Mouse (Mus musculus) adipocyte (in vitro differentiated cells): ENCODE measurements at regions not wholly inside any gene's neighbourhood (a gene's known extent, or its start where the extent isn't known, plus 50 kb on each side); places are given as distances from the start of the nearest gene placed in this dataset.
A peak's percentile ranks its signal among the peaks of the same experiment; 100 is the strongest.

Source experiments
- DNase-seq: peaks from one replicate; pipeline ENCODE4 v3.0.0-alpha.2; 2016; ENCODE audit warnings: low spot score

GRCm38 (mm10) chr6:84514623-84515022 lies 79.1 kb downstream of the Cyp26b1 start:
- DNase-seq, result peak; percentile 29

- DNase-seq, result peak; percentile 44
Observed at GRCm38 (mm10) chr6:84508598-84508997, 85.1 kb downstream of the Cyp26b1 start.

GRCm38 (mm10) chr6:84506675-84507074 lies 87.0 kb downstream of the Cyp26b1 start:
- peak; percentile 21 for DNase-seq

DNA sequence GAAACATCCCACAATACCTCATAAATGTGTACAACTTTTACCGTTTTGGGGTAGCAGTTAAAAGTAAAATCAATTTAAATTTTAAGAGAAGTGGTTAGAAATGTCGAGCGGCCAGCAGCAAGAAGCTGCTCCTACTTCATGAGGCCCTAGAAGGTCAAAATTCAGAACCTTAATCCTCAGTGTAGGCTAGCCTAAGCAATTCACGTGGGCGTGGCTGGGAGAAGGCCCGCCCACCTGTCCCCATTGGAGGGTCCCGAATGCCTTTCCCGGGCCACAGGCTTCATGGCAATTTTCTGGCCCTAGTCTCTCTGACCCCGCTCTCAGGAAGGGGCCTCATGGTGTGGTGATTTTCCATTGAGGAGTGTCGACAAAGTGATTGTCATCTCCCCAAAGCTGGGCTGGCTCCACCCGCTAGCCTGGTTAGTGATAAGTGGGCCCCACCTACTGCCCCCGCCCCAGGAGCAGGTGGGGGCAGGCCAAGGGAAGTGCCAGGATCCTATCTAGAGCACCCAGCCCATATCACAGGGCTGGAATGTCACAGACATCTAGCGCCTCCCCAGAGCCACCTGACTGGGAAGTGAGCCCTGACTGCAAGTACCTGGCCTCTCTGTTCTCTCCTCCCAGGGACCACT lies 93.3 kb downstream of the Cyp26b1 start:
- no peak for DNase-seq

DNA sequence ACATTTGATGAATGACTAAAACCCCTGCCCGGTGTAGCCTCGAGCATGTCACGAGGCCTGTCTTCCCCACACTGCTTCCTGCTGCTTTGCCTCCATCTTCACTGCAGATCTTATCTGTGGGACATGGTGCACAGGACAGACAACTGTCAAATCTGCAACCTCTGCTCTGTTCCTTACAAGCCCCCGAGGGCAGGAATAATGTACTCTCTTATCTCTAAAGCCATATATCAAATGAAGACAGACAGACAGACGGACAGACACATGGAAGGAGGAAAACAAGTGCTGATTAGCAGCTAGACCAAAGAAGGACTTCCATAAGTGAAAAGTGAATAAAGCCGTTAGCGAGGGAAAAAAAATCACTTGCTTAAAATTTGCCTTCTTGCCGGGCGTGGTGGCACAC lies 95.6 kb downstream of the Cyp26b1 start:
- DNase-seq, result no peak

- DNase-seq, result no peak
Observed at GRCm38 (mm10) chr6:84493676-84494075, 100.0 kb downstream of the Cyp26b1 start.

- no peak for DNase-seq
Observed at GRCm38 (mm10) chr6:84493169-84493568, 100.5 kb downstream of the Cyp26b1 start.

DNA sequence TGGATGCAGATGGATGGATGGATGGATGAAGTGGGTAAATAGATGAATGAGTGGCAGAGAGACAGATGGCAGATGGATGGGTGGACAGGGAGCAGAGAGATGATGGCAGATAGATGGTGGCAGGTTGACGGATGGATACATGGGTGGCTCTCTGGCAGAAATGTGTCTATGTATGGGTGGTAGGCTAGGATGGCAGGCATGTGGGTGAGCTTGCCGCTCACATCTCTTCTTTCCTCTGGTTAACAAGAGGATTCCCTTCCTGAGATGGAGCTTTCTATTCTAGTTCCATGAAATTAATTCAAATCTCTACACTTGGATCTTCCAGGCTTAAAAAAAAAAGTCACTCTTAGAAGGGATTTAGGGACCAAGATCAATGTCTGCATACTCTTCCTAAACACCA lies 101.1 kb downstream of the Cyp26b1 start:
- no peak for DNase-seq

DNA sequence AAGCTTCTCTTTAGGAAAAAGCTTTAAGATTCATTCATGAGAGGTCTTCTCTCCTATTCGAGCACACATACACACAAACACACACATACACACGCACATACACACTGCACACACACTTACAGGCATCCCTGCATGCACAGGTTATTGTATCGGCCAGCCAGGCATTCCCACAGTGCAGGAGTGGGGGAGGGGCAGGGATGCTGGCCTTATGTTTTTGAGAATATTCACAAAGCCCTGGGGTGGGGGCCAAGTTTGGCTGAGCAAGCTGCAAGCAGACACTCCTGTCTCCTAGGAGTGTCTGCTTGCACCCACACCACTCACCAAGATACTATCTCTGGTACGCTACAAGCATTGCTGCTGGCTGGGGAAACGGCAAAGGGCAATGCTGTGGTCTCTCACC lies 102.6 kb downstream of the Cyp26b1 start:
- DNase-seq, result no peak

GRCm38 (mm10) chr6:84481205-84481604 lies 112.5 kb downstream of the Cyp26b1 start:
- DNase-seq, result no peak

GRCm38 (mm10) chr6:84477072-84477471 lies 116.6 kb downstream of the Cyp26b1 start:
- DNase-seq, result no peak

DNA sequence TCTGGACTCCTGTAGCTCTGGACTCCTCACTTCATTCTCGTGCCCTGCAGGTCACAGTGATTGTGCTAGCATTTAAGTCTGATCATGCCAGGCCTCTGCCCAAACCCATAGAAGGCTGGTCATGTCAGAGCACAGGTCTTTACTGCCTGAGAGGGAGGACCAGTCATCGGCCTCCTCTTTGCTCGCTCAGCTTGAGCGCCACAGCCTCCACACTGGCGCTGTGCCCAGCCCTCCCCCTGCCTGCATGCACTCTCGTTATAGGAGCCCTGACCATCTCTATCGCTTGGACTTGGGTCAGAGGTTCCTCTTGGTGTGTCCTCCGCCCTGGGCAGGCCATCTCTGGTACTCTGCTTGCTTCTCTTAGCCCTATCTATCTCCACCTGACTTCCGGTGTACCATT lies 117.2 kb downstream of the Cyp26b1 start:
- no peak for DNase-seq

GRCm38 (mm10) chr6:84474835-84475234 lies 118.9 kb downstream of the Cyp26b1 start:
- DNase-seq, result no peak

- no peak for DNase-seq
Observed at GRCm38 (mm10) chr6:84473171-84473570, 120.5 kb downstream of the Cyp26b1 start.

GRCm38 (mm10) chr6:84472287-84472686 lies 121.4 kb downstream of the Cyp26b1 start:
- DNase-seq, result peak; percentile 32

GRCm38 (mm10) chr6:84467319-84467718 lies 126.4 kb downstream of the Cyp26b1 start:
- DNase-seq, result peak; percentile 34

GRCm38 (mm10) chr6:84466223-84466622 lies 127.5 kb downstream of the Cyp26b1 start:
- DNase-seq, result no peak

DNA sequence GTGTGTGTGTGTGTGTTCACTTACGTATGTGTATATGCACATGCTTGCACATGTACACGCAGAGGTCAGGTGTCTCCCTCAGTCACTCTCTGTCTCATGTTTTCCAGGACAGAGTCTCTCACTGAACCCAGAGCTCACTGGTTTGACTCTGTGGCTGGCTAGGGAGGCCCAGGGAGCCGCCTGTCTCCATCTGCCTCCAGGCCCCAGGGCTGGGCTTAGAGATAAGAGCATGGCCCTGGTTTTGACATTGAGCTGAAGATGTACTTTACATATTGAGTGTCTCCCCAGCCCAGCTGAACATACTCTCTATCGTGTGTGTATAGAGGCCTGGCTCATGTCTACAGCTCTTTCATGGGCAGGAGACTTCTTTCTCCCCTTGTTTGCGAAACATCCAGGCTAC lies 128.1 kb downstream of the Cyp26b1 start:
- no peak for DNase-seq

DNA sequence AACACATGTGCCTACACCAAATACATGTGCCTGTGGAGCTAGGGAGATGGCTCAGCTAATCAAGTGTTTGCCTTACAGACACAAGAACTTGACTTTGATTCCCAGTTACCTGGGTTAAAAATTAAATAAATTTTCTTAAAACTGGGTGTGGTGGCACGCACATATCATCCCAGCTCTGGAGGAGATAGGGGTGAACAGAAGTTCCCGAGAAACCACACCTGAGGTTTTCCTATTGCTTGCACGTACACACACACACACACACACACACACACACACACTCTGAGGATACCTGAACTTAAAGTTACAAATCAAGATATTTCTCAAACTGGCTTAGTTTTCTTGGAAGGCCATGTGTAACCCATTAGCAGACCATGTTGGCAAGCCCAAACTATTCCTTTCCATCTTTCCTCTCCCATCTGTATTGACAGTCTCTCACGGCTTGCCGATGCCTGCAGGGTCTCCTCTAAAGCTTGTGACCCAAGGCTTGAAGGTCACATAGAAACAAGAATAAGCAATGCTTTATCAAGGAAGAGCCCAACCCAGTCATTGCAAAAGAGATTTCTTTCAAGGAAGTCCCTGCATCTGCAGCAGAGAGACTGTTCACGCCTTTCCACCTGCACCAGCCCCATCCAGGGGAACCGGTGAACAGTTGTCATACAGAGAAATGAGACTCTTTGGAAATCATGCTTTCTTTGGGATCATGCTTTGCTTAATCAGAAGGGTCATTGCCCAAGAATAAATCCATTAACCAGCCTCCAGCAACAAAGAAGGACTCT lies 129.9 kb downstream of the Cyp26b1 start:
- no peak for DNase-seq

DNA sequence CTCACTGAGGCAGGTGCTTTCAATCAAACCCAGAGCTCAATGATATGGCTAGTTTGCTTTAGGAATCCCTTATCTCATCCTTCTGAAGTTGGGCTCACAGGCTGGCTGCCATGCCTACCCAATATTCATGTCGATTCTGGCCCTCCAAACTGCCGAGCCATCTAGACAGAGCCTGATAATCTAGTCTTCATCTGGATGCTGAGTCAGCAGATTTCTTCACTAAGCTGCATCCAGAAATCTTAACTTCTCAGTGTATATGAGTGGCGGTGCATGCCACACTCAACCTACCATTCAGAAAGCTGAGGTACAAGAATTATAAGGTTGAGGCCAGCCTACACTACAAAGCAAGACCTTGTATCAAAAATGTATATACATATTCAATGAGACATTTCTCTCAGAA lies 136.9 kb downstream of the Cyp26b1 start:
- no peak for DNase-seq

GRCm38 (mm10) chr6:84445093-84445492 lies 148.6 kb downstream of the Cyp26b1 start:
- no peak for DNase-seq

GRCm38 (mm10) chr6:84442667-84443066 lies 151.0 kb downstream of the Cyp26b1 start:
- DNase-seq, result no peak

DNA sequence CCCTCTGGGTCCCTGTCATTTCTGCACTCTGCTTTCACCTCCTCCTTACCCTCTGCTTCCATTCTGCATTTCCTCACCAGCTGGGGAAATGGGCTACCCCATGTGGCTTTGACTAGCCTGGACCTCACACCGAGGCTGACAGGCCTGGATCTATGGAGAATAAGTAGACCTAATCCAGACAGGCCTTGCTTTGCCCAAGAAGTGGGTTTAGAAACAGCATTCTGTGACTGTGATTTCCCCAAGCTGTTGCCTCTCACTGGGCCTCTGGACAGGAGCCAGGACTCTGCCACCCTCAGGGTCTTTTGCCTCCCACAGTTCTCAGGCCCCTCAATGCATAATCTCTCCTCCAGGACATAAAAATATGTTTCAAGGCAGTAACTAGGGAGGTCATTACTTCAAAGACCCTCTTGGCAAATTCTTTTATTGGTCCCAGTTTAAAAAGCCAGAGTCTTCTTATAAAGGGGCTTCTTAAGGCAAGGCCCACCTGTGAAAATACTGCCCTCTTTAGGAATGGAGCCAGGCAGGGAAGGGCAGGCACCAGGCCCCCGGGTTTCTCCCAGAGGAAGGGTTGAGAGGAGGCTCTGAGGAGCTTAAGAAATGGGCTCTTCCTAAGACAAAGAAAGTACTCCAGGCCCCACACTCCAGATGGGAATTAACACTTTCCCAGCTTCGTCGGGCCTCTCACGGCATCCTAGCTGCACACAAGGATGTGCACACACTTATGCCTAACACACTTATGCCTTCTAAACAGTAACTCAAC lies 151.8 kb downstream of the Cyp26b1 start:
- DNase-seq, result no peak
